Mouse (Mus musculus) forebrain, embryonic 12.5 days (tissue): ENCODE results near the gene Rab3il1. TPM values are rescaled to one million over a fixed set of nuclear protein-coding genes. Genes with fewer than 3 reads are reported as not detected.

Experiments used
- ATAC-seq: fragments of 200-750 bp; cut with Nextera tagmentation; 2 replicates; pipeline ENCODE4 v1.8.0; 2017; ENCODE audit warnings: moderate TSS enrichment; ENCODE audit not compliant: low FRiP score
- H3K27ac ChIP-seq: fragments of 300-500 bp; sonication (generic); 2 replicates; pipeline ENCODE4 v1.5.1; 2016; ENCODE audit warnings: mild to moderate bottlenecking
- H3K27me3 ChIP-seq: fragments of 300-500 bp; sonication (generic); 2 replicates; pipeline ENCODE4 v1.6.1; 2016; ENCODE audit warnings: mild to moderate bottlenecking
- H3K36me3 ChIP-seq: fragments of 300-500 bp; sonication (generic); replicated peaks from 2 replicates; pipeline ENCODE4 v1.6.1; 2016; ENCODE audit warnings: mild to moderate bottlenecking
- H3K4me1 ChIP-seq: fragments of 300-500 bp; sonication (generic); 2 replicates; pipeline ENCODE4 v1.6.1; 2016
- H3K4me2 ChIP-seq: fragments of 300-500 bp; sonication (generic); 2 replicates; pipeline ENCODE4 v1.6.1; 2016; ENCODE audit warnings: mild to moderate bottlenecking, moderate library complexity
- H3K4me3 ChIP-seq: fragments of 300-500 bp; sonication (generic); replicated peaks from 2 replicates; pipeline ENCODE4 v1.5.1; 2016; ENCODE audit warnings: mild to moderate bottlenecking
- H3K9ac ChIP-seq: fragments of 300-500 bp; sonication (generic); 2 replicates; pipeline ENCODE4 v1.6.1; 2016; ENCODE audit warnings: mild to moderate bottlenecking
- H3K9me3 ChIP-seq: fragments of 300-500 bp; sonication (generic); 2 replicates; pipeline ENCODE4 v1.6.1; 2016
- WGBS: fragments of 180-500 bp; shearing (Covaris S2); methylation state at CpG from one replicate; pipeline ENCODE4 v1.1.7; 2016; 5-methylcytosine and 5-hydroxymethylcytosine counted together
- polyA plus RNA-seq: library from polyadenylated mRNA; unstranded; fragments of >200 nt; fragmentation: Nextera tagmentation; extraction: Ambion mirVana; gene quantifications from 2 replicates; pipeline ENCODE4 v1.2.1, GENCODE M21; 2016

Gene Rab3il1
- 19.0 and 22.7 TPM in 2 replicates for polyA plus RNA-seq

DNA sequence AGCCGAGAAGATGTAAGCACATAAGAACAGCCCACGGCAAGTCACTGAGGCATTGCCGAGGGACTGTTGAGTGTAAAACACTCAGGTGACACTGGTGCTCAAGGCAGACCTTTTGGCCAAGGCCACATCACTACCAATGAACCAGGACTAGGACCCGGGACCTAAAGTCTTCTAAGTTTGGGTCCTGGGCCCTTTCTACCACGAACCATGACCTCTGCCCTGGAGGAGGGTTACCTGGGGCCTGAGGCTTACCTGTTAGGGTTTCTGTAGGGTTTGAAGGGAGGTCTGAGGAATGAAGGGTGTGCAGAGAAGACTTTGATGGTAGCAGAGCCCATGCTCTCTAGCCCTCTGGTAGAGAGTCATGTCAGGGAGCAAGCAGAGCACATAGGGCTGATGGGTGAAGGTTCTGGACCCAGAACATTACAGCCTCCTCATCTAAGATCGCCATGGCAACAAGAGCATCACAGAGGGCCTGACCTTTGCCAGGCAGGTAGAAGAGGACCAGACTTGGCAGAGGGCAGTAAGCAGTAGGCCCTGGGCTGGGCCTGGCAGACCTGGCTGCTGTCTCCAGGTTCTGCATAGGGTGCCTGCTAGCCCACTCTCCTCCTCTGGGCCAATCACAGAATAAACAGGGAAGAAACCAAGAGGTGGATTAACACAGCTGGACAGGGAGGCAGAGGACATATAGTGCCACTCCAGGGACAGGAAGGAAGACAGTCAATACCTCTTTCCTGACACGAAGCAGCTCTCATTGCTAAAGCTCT, at the start of gene Rab3il1, which contains the start of gene Best1:
TSS of gene Rab3il1 (plus strand) at position 464 of the 764 bp plus-strand sequence.
TSS of gene Best1 (minus strand) at position 428 of the 764 bp plus-strand sequence.
- no peaks in the 10 kb centered on the region for H3K9me3 ChIP-seq
- H3K4me3 ChIP-seq, result no peak within 1 kb of the TSS
- H3K36me3 ChIP-seq, result no peaks in the 10 kb centered on the region
- H3K27ac ChIP-seq, result no peak within 1 kb of the TSS
- no peaks in the 10 kb centered on the region for H3K27me3 ChIP-seq
- WGBS, result 80% methylated on average over 7 of the region's 7 CpGs
- H3K9ac ChIP-seq, result no peak within 1 kb of the TSS
- no peak for ATAC-seq
- H3K4me1 ChIP-seq, result no peaks in the 10 kb centered on the region
- no peak within 1 kb of the TSS for H3K4me2 ChIP-seq

DNA sequence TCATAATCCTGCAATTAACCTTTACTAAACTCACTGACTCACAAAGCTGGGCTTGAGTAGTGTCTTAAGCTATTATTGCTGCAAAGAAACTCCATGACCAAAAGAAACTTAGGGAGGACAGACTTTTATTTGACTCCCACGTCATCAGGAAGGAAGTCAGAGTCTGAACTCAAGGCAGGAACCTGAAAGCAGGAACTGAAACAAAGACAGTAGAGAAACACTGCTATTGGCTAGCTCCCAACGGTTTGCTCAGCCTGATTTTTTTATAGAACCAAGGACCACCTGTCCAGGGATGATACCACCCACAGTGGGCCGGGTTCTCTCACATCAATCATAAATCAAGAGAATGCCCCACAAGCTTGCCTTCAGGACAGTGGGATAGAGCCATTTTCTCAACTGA, 49.1 kb upstream of the Rab3il1 start:
- 77% methylated on average over 3 of the region's 3 CpGs for WGBS

DNA sequence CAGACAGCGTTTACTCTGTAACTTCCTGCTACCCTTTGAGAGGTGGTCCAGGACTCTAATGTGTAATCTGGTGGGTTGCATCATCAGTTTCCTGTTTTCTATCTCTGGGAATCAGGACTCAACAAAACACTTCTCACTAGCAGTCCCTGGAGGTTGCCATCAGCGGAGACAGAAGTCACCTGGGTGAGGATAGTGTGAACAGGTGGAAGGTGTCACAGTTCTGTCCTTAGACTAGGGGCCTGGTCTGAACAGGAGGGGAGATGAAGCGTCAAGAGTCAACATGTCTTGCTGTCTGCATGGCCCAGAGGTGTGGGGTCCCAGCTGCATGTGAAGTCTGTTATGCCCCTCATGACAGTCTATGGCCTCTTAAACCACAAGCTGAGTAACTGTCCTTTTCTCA, 48.6 kb upstream of the Rab3il1 start:
- ATAC-seq, result no peak
- Histone ChIP-seq H3K4me1 (peaks cover 10% of the 10 kb centered on the region), H3K36me3 (no peaks in the 10 kb centered on the region), H3K4me2 (no peak overlapping the region), H3K27me3 (no peaks in the 10 kb centered on the region), H3K27ac (no peak overlapping the region), H3K4me3 (no peak overlapping the region), H3K9me3 (no peaks in the 10 kb centered on the region), H3K9ac (no peak overlapping the region)
- WGBS, result 85% methylated on average over 3 of the region's 3 CpGs

More for the DNA sequence above, 49.1 kb upstream of the Rab3il1 start:
- Histone ChIP-seq H3K4me3 (no peak overlapping the region), H3K9me3 (no peaks in the 10 kb centered on the region), H3K4me2 (no peak overlapping the region), H3K27me3 (no peaks in the 10 kb centered on the region), H3K36me3 (no peaks in the 10 kb centered on the region), H3K4me1 (peaks cover 10% of the 10 kb centered on the region), H3K9ac (no peak overlapping the region), H3K27ac (no peak overlapping the region)
- ATAC-seq, result no peak

DNA sequence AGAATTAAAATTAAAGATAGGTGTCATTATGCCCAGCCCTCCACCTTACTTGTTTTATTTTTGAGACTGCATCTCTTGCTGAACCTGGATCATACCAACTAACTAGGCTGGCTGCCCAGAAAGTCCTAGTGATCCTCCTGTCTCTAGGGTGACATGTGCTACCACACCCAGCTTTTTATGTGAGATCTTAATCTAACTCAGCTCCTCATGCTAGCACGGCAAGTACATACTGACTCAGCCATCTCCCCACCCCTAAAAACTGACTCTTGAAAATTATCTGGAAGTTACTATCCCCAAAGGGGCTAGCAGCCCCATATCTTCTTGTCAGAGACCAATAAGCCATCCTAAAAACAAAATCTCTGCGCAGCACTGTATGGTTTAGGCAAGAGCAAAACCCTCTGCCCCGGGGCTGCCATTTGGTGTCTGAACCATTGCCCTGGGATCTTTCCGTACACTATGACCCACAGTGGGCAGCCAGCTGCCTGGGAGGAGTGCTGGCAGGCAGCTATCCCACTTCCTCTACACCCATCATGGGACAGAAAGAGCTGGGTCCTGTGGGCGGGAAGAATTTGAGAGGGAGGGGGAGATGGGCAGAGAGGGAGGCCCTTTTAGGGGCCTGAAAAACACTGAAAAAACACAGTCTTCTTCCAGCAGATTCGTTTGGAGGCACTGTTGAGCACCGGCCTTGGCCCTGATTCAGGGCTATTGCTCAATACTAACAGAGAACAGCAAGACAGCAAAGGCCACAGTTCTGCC, 47.2 kb upstream of the Rab3il1 start:
- Histone ChIP-seq H3K4me3 (no peak overlapping the region), H3K4me2 (no peak overlapping the region), H3K27ac (peak overlapping the region; percentile 50; the same call in 1 of the 2 replicates), H3K9ac (no peak overlapping the region), H3K36me3 (no peaks in the 10 kb centered on the region), H3K4me1 (peaks cover 10% of the 10 kb centered on the region), H3K9me3 (no peaks in the 10 kb centered on the region), H3K27me3 (no peaks in the 10 kb centered on the region)
- ATAC-seq, result 0 out of 2 replicates have a peak, but pooled peaks have one; percentile 30
- WGBS, result 52% methylated on average over 7 of the region's 7 CpGs

- Histone ChIP-seq H3K9me3 (no peaks in the 10 kb centered on the region), H3K4me3 (no peak overlapping the region), H3K27ac (peak overlapping the region; percentile 50; the same call in 1 of the 2 replicates), H3K36me3 (no peaks in the 10 kb centered on the region), H3K9ac (no peak overlapping the region), H3K27me3 (no peaks in the 10 kb centered on the region), H3K4me2 (no peak overlapping the region), H3K4me1 (peaks cover 10% of the 10 kb centered on the region)
- 60% methylated on average over 5 of the region's 5 CpGs for WGBS
- ATAC-seq, result no peak
These were observed 46.7 kb upstream of the Rab3il1 start for GRCm38 (mm10) chr19:9954811-9955202.

GRCm38 (mm10) chr19:9955438-9955837, 46.0 kb upstream of the Rab3il1 start:
- Histone ChIP-seq H3K4me1 (peaks cover 10% of the 10 kb centered on the region), H3K27me3 (no peaks in the 10 kb centered on the region), H3K4me3 (no peak overlapping the region), H3K9ac (no peak overlapping the region), H3K9me3 (no peaks in the 10 kb centered on the region), H3K36me3 (no peaks in the 10 kb centered on the region), H3K27ac (no peak overlapping the region), H3K4me2 (no peak overlapping the region)
- WGBS, result 88% methylated on average over 1 of the region's 1 CpGs
- no peak for ATAC-seq

DNA sequence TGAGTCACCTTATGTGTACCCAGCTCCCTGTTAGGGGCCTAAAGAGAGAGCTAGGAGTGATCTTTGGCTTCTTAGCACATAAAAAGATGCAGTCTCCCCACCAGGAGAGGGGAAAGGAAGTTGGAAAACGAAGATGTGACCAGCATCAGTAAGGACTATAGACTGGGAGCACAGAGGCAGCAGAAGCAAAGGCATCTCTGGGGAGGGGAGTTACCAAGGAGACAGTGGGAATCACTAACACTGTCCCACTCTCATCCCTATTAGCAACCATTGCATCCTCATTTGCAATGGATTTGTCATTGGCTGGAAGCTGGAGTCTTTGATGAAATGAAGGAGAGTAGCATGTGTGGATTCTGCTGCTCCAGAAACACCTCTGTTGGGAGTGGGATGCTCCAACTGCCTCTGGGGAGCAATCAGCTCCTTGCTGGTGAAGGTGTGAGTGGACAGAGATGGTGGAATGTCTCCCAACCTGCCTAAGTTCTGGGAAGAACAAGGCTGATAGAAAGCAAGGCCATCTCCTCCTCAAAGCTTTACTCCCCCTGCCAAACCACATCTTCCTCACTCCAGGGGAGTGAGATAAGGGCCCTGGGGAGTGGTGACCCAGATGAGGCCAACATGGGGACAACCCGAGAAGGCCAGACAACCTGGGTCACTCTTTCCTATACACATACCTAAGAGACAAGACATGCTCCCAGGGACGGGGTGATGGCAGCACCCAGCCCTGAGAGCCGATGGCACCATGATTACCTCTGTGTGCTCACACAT, 44.7 kb upstream of the Rab3il1 start:
- Histone ChIP-seq H3K4me3 (no peak overlapping the region), H3K4me1 (peaks cover 10% of the 10 kb centered on the region), H3K36me3 (no peaks in the 10 kb centered on the region), H3K27ac (no peak overlapping the region), H3K9me3 (no peaks in the 10 kb centered on the region), H3K9ac (no peak overlapping the region), H3K4me2 (no peak overlapping the region), H3K27me3 (no peaks in the 10 kb centered on the region)
- no peak for ATAC-seq
- 74% methylated on average over 4 of the region's 4 CpGs for WGBS

- H3K9me3 ChIP-seq, result no peaks in the 10 kb centered on the region
- H3K4me2 ChIP-seq, result no peak overlapping the region
- peaks cover 10% of the 10 kb centered on the region for H3K4me1 ChIP-seq
- no peaks in the 10 kb centered on the region for H3K36me3 ChIP-seq
- WGBS, result 89% methylated on average over 5 of the region's 5 CpGs
- no peak overlapping the region for H3K4me3 ChIP-seq
- no peaks in the 10 kb centered on the region for H3K27me3 ChIP-seq
- H3K9ac ChIP-seq, result no peak overlapping the region
- no peak overlapping the region for H3K27ac ChIP-seq
- ATAC-seq, result no peak
These were observed 43.5 kb upstream of the Rab3il1 start for GRCm38 (mm10) chr19:9957965-9958364.

- Histone ChIP-seq H3K9me3 (no peaks in the 10 kb centered on the region), H3K27me3 (no peaks in the 10 kb centered on the region), H3K4me3 (no peak overlapping the region), H3K4me2 (no peak overlapping the region), H3K9ac (no peak overlapping the region), H3K27ac (no peak overlapping the region), H3K4me1 (no peaks in the 10 kb centered on the region), H3K36me3 (no peaks in the 10 kb centered on the region)
- ATAC-seq, result no peak
- 85% methylated on average over 5 of the region's 5 CpGs for WGBS
These were observed 40.7 kb upstream of the Rab3il1 start for GRCm38 (mm10) chr19:9960769-9961168.

DNA sequence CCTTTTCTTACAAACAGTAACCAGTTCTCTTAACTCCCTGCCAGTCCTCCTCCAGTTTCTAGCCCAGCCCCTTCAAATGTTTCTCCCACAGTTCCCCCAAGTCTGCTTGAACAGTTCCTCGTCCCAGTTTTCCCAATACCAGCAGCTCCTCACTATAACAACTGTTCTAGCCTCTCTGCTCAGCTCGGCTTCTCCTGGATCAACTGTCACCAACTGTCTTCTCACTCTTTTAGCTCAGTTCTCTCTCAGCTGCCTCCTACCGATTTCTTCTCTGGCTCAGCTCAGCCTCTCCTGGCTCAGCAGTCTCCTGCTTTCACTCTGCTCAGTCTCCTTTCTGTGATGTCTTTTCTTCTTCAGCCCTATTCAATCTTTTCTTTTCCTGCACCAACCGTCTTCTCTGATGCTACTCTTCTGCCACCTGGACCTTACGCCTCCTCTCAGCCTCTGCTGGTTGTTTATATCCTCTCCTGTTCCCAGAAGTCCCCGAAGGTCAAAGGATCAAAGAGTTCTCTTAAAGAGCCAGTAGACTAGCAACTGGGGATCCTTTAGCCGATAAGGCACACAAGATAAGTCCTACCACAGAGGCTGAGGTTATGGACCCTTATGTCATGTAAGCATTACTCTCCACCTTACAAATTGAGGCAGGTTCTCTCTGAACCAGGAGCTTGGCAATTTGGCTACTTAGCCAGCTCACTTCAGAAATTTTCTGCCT, 37.1 kb upstream of the Rab3il1 start:
- H3K4me3 ChIP-seq, result no peak overlapping the region
- no peak overlapping the region for H3K4me2 ChIP-seq
- WGBS, result 37% methylated on average over 7 of the region's 7 CpGs
- H3K9me3 ChIP-seq, result no peaks in the 10 kb centered on the region
- ATAC-seq, result no peak
- H3K4me1 ChIP-seq, result no peaks in the 10 kb centered on the region
- H3K9ac ChIP-seq, result no peak overlapping the region
- H3K36me3 ChIP-seq, result no peaks in the 10 kb centered on the region
- H3K27ac ChIP-seq, result no peak overlapping the region
- no peaks in the 10 kb centered on the region for H3K27me3 ChIP-seq

DNA sequence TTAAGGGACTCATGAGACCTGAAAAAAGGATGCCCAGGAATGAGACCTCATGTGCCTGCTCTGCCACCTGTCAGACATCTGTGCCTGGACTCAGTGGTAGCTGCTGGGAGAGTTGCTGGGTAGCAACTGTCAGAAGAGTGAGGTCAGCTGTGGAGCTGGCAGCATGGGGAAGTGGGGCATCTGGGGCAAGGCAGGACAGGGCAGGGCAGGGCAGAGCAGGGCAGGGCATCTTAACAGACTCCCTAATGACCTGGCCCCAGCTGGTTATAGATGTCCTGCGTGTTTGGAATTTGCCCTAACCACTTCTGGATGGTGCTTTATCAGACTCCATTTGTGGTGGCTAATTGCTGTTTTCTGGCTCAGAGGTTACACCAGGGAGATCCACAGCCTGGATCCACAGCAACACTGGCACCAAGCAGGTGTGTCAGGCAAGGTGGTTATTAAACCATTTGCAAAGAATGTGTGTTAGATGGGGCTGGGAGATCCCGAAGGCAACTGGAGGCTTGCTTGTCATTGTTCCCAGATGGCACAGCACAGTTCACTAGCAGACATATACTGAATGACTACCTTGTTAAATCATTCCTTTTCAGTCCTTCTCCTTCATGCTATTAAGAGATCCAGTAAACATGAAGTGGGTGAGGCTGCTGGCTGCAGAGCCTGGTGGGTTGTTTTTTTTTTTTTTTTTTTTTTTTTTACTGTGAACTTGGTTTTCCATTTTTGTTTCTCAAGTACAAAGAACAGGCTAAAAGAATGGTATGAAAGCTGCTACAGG, 35.2 kb upstream of the Rab3il1 start:
- Histone ChIP-seq H3K9ac (no peak overlapping the region), H3K4me1 (no peaks in the 10 kb centered on the region), H3K27me3 (no peaks in the 10 kb centered on the region), H3K27ac (no peak overlapping the region), H3K36me3 (no peaks in the 10 kb centered on the region), H3K4me3 (no peak overlapping the region), H3K9me3 (no peaks in the 10 kb centered on the region), H3K4me2 (no peak overlapping the region)
- 82% methylated on average over 2 of the region's 2 CpGs for WGBS
- ATAC-seq, result no peak
